Mouse (Mus musculus) lung, embryonic 15.5 days (tissue): ENCODE results near the gene Zfp131. TPM values are rescaled to one million over a fixed set of nuclear protein-coding genes. Genes with fewer than 3 reads are reported as not detected.

Experiments
- ATAC-seq: fragments of 200-750 bp; cut with Nextera tagmentation; 2 replicates; pipeline ENCODE4 v1.8.0; 2017; ENCODE audit warnings: moderate number of reproducible peaks, borderline replicate concordance; ENCODE audit not compliant: low FRiP score, low TSS enrichment; ENCODE audit errors: extremely low read depth
- H3K27ac ChIP-seq: fragments of 300-500 bp; sonication (generic); 2 replicates; pipeline ENCODE4 v1.5.1; 2015; ENCODE audit warnings: moderate library complexity, mild to moderate bottlenecking, inconsistent platforms
- H3K27me3 ChIP-seq: fragments of 300-500 bp; sonication (generic); 2 replicates; pipeline ENCODE4 v1.6.1; 2015; ENCODE audit warnings: inconsistent platforms
- H3K36me3 ChIP-seq: fragments of 300-500 bp; sonication (generic); 2 replicates; pipeline ENCODE4 v1.6.1; 2015; ENCODE audit warnings: inconsistent platforms
- H3K4me1 ChIP-seq: fragments of 300-500 bp; sonication (generic); 2 replicates; pipeline ENCODE4 v1.6.1; 2015; ENCODE audit warnings: inconsistent platforms
- H3K4me2 ChIP-seq: fragments of 300-500 bp; sonication (generic); 2 replicates; pipeline ENCODE4 v1.6.1; 2015; ENCODE audit warnings: inconsistent platforms, mild to moderate bottlenecking, moderate library complexity
- H3K4me3 ChIP-seq: fragments of 300-500 bp; sonication (generic); 2 replicates; pipeline ENCODE4 v1.5.1; 2015; ENCODE audit warnings: mild to moderate bottlenecking, inconsistent platforms
- H3K9ac ChIP-seq: fragments of 300-500 bp; sonication (generic); 2 replicates; pipeline ENCODE4 v1.6.1; 2015; ENCODE audit warnings: inconsistent platforms
- H3K9me3 ChIP-seq: fragments of 300-500 bp; sonication (generic); 2 replicates; pipeline ENCODE4 v1.6.1; 2016; ENCODE audit warnings: inconsistent platforms
- WGBS: fragments of 180-500 bp; shearing (Covaris S2); methylation state at CpG from one replicate; pipeline ENCODE4 v1.1.7; 2015; 5-methylcytosine and 5-hydroxymethylcytosine counted together
- polyA plus RNA-seq: library from polyadenylated mRNA; unstranded; fragments of >200 nt; fragmentation: Nextera tagmentation; extraction: Ambion mirVana; gene quantifications from 2 replicates; pipeline ENCODE4 v1.2.1, GENCODE M21; 2015

The Zfp131 gene
- polyA plus RNA-seq, 1 experiment from 2014 or later, result 38.1 TPM

DNA sequence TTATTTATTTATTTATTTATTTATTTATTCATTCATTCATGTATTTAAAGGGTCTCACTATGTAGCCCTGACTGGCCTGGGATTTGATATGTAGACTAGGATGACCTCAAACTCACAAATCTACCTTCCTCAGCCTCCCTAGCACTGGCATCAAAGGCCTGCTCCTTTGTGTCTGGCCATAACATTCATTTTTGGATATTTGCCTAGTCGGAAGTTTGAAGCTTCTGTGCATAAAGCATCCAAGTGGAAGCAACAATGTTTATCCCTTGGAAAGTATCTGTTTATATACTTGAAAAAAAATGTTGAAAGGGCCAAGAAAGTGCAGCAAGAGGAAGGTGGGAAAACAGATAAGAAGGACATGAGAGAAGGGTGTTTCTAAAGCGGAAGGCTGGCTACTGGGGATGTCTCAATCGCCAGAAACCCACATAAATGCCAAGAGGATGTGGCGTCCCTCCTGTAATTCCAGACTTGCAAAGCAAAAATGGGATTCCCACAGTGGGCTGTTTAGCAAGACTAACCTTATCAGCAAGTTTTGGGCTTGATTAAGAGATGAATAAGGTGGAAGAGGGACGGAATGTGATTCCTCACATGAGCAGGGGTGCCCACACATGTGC is 2.2 kb upstream of the Zfp131 start:
- no peak overlapping the region for H3K9ac ChIP-seq
- no peak overlapping the region for H3K4me2 ChIP-seq
- H3K27me3 ChIP-seq, result no peaks in the 10 kb centered on the region
- H3K9me3 ChIP-seq, result no peaks in the 10 kb centered on the region
- H3K27ac ChIP-seq, result peak overlapping the region; percentile 51
- no peak for ATAC-seq
- H3K4me3 ChIP-seq, result no peak overlapping the region
- 0 out of 2 replicates have a peak, but pooled peaks cover 8% of the 10 kb centered on the region for H3K36me3 ChIP-seq
- peaks cover 32% of the 10 kb centered on the region for H3K4me1 ChIP-seq
- WGBS, result 32% methylated on average over 5 of the region's 5 CpGs

DNA sequence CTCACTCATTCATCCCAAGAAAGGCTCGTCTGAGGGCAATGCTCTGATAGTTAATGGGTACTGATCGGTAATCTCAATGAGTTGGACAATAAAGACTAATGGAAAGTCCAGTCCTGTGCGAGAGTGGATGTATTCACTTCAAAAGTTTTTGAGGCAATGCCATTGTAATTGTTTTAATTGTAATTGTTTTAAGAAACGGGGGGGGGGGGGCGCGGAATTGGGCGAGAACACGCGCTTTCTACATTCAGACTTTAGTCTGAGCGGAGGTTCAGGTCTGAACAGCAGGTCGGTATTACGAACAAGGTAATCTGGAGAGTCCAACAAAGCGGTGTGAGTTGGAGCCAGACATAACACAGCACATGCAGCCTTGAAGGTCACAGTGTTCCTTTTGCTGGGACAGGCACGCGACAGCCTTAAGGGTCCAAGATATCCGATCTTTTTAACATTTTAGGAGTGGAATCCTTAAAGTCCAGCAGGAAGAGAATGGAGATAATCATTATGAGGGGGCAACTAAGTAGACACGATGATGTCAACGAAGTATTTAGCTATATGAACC is 969 bp upstream of the Zfp131 start:
- 3% methylated on average over 18 of the region's 18 CpGs for WGBS
- H3K36me3 ChIP-seq, result peaks cover 17% of the 10 kb centered on the region
- H3K4me3 ChIP-seq, result peak overlapping the region; percentile 88
- peaks cover 32% of the 10 kb centered on the region for H3K4me1 ChIP-seq
- H3K9ac ChIP-seq, result peak overlapping the region; percentile 89
- H3K27ac ChIP-seq, result peak overlapping the region; percentile 90
- H3K27me3 ChIP-seq, result no peaks in the 10 kb centered on the region
- H3K9me3 ChIP-seq, result no peaks in the 10 kb centered on the region
- peak overlapping the region; percentile 96 for H3K4me2 ChIP-seq
- ATAC-seq, result no peak

DNA sequence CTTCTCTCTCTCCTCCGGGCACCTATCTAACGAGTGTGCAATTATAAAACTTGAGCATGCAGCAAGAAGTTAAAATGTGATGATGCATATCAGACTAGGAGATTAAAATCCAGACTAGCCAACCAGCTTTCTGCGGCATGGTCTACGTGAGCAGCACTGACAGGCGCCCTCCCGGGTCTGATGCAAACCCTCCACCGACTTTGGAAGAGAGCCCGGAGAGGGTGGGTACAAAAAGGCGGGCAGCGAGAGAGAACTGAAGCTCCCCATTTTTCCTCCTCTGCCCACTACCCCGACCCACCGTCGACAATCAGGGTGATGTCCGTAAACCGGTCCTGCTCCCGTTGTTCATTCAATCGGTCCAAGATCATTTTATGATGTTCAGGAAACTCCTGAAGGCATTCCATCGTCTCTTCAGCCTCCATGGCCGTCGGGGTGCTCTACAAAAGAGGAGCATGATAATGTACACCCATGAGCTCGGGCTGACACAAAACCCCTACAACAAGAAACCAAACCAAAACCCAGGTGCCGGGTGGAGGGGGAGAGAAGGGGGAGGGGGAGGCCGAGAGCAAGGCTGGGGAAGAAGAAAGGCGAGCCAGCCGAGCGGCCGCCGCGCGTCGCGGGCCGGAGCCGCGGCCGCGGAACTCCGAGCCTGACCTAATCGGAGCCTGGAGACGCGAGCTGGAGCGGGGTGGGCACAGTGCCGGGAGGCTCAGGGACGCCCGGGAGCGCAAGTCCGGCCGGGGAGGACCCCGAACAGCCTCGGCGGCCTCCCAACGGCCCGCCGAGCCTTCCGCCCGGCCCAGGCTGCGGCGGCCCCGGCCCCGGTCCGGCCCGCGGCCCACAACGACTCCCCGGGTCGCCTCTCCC is 605 bp downstream of the Zfp131 start:
- ATAC-seq, result peak; percentile 69
- peak overlapping the region; percentile 60 for H3K4me2 ChIP-seq
- H3K4me1 ChIP-seq, result peaks cover 32% of the 10 kb centered on the region
- WGBS, result 2% methylated on average over 61 of the region's 66 CpGs
- H3K27ac ChIP-seq, result peak overlapping the region; percentile 90
- H3K4me3 ChIP-seq, result peak overlapping the region; percentile 88
- H3K36me3 ChIP-seq, result peaks cover 30% of the 10 kb centered on the region
- no peaks in the 10 kb centered on the region for H3K27me3 ChIP-seq
- peak overlapping the region; percentile 89 for H3K9ac ChIP-seq
- no peaks in the 10 kb centered on the region for H3K9me3 ChIP-seq

DNA sequence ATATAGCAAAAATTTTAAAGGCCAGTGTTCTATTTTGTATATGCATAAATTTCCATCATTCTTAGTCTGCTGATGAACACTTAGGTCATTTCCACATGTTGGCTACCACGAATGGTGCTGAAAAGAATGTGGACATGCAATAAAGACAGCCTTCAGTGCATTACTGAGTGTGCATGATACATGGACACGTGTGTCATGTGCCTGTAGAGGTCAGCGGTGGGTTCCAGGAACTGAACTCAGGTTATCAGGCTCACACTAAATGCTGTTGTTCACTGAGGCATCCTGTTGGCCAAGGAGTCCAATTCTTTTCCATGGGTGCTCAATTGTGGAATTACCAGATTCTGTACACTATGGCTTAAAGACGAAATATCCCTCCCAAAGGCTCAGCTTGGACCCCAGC is 7.1 kb downstream of the Zfp131 start:
- Histone ChIP-seq H3K9ac (no peak overlapping the region), H3K9me3 (no peaks in the 10 kb centered on the region), H3K4me1 (0 out of 2 replicates have a peak, but pooled peaks cover 1% of the 10 kb centered on the region), H3K4me3 (no peak overlapping the region), H3K4me2 (no peak overlapping the region), H3K27ac (no peak overlapping the region), H3K27me3 (no peaks in the 10 kb centered on the region), H3K36me3 (peaks cover 82% of the 10 kb centered on the region)
- no peak for ATAC-seq
- 78% methylated on average over 4 of the region's 4 CpGs for WGBS

DNA sequence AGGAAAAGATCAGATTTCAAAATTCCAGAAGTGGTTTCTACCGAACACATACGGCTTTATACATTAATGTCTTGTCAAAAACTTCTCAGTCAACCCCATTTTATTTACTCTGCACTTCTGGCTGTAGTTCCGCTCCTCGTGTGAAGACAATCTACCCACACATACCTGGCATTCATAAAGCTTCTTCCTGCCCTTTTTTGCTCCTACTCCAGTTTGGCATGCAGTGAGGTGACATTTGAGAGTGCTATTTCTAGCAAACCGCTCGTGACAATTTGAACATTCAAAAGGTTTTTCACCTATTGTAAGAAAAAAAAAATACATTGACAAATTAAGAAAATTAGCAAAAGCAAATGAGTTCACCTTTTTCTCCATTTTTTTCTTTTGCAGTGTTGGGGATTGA is 22.1 kb downstream of the Zfp131 start:
- no peaks in the 10 kb centered on the region for H3K4me1 ChIP-seq
- no peak overlapping the region for H3K27ac ChIP-seq
- ATAC-seq, result no peak
- WGBS, result 52% methylated on average over 6 of the region's 6 CpGs
- no peak overlapping the region for H3K9ac ChIP-seq
- peaks cover 71% of the 10 kb centered on the region for H3K36me3 ChIP-seq
- no peak overlapping the region for H3K4me3 ChIP-seq
- H3K27me3 ChIP-seq, result no peaks in the 10 kb centered on the region
- no peak overlapping the region for H3K4me2 ChIP-seq
- no peaks in the 10 kb centered on the region for H3K9me3 ChIP-seq

DNA sequence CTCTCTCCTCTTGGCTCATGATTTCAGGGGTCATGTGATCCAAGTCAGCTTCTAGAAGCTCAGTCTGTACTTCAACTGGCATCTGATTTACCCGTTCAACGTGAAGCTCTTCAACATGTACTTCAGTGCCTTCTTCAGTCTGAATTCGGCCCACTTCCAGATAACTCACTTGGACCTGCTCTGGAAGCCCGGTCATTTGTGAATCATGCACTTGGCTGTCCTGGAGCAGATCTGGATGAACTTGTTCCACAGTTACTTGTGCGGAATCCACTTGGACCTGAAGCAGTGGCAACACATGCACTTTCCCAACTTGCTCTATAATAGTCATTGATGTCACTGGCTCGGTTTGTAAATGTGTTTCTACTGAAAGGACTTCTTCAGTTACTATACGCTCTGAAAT is 24.2 kb downstream of the Zfp131 start:
- no peak overlapping the region for H3K4me3 ChIP-seq
- WGBS, result 86% methylated on average over 7 of the region's 7 CpGs
- no peaks in the 10 kb centered on the region for H3K9me3 ChIP-seq
- no peak overlapping the region for H3K9ac ChIP-seq
- no peak overlapping the region for H3K4me2 ChIP-seq
- H3K36me3 ChIP-seq, result peaks cover 56% of the 10 kb centered on the region
- no peak for ATAC-seq
- H3K27ac ChIP-seq, result no peak overlapping the region
- H3K4me1 ChIP-seq, result no peaks in the 10 kb centered on the region
- no peaks in the 10 kb centered on the region for H3K27me3 ChIP-seq

DNA sequence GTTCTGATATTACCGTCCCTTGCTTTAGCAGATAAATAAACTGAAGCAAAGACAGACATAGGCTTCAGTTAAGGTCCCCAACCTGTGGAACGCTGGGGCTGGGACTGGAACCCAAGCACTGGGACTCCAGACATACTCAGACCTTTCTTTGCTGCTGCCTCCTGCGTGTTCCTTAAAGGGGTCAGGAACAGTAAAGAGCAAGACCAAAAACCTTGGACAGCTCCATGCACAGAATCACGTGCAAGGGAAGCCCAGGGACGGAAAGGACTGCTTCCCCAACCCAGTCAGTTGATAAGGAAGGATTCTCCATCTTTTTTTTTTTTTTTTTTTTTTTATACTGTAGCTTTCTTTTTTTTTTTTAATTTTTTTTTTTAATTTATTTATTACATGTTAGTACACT is 33.9 kb downstream of the Zfp131 start:
- 32% methylated on average over 5 of the region's 5 CpGs for WGBS

DNA sequence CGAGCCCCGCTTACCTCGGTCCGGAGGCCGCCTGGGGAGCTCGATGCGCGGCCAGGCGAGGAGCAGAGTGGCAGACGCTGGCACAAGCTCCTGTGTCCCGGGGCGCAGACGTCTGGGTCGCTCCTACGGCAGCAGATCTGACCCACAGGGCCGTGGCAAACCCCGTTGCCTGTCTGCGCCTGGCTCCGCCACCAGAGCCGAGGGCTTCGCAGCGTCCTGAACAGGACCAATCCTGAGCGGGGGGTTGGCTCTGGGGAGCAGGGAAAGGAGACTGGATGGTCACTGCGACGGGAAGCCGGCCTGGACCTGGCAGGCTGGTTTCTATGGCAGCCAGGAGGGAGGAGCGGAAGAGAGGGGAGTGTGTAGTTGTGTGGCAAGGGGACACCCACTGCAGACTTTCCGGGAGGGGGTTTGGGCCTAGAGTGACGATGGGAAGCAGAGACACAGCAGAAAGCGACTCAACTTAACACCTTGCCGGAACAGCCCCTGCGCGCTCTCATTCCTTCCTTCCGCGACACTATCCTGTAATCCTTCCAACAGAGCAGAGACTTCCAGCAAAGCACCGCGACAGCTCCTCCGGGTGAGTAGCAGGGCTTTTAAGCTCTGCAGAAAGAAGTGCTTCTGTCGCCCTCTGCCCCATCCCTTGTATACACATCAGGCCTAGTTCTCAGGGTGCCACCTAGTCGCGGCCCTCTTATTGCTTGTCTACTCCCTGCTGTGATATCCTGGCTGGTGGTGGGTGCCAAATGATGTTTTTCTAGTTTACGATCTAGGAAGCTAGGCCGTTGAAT is 34.8 kb downstream of the Zfp131 start, which contains the start of gene Nim1k:
Gene Nim1k, minus strand, starts transcription at position 202 of the 791 bp plus-strand sequence.
- Histone ChIP-seq H3K4me1 (peaks cover 11% of the 10 kb centered on the region), H3K27ac (peak within 1 kb of the TSS; percentile 46; the same call in 1 of the 2 replicates), H3K36me3 (no peaks in the 10 kb centered on the region; the same call in 1 of the 2 replicates), H3K9ac (peak within 1 kb of the TSS; percentile 49), H3K4me3 (peak within 1 kb of the TSS; percentile 58), H3K4me2 (peak within 1 kb of the TSS; percentile 94), H3K9me3 (no peaks in the 10 kb centered on the region), H3K27me3 (no peaks in the 10 kb centered on the region)
- 2% methylated on average over 43 of the region's 43 CpGs for WGBS
- peak; percentile 97 for ATAC-seq

More for the DNA sequence above, 33.9 kb downstream of the Zfp131 start:
- no peak overlapping the region for H3K4me2 ChIP-seq
- H3K27ac ChIP-seq, result no peak overlapping the region
- H3K4me3 ChIP-seq, result no peak overlapping the region
- H3K36me3 ChIP-seq, result peaks cover 5% of the 10 kb centered on the region; the same call in 1 of the 2 replicates
- no peaks in the 10 kb centered on the region for H3K27me3 ChIP-seq
- no peak for ATAC-seq
- H3K9ac ChIP-seq, result no peak overlapping the region
- H3K4me1 ChIP-seq, result peaks cover 11% of the 10 kb centered on the region
- no peaks in the 10 kb centered on the region for H3K9me3 ChIP-seq

DNA sequence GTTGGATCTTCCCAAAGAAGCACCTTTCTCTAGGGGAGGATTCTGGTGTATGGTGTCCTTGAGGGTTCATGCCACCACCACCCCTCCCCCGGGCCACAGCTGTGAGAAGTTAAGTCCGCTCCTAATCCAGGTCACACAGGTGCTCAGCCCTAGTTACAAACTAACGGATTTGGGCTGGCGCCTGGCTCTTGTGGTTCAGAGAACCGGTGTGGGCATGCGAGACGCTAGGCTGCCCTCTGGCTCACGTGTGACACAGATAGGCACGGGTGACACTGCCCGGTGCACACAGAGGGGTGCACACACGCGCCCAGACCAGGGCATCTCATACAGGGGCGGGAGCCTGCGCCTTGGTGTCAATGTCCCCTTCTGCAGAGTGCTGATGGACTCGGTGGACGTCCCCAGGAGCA is 35.5 kb downstream of the Zfp131 start:
- Histone ChIP-seq H3K27me3 (no peaks in the 10 kb centered on the region), H3K27ac (peak overlapping the region; percentile 46; the same call in 1 of the 2 replicates), H3K36me3 (no peaks in the 10 kb centered on the region), H3K4me2 (peak overlapping the region; percentile 94), H3K9ac (peak overlapping the region; percentile 49), H3K4me3 (peak overlapping the region; percentile 58), H3K4me1 (peaks cover 11% of the 10 kb centered on the region), H3K9me3 (no peaks in the 10 kb centered on the region)
- peak; percentile 50; the same call in 1 of the 2 replicates for ATAC-seq
- 2% methylated on average over 16 of the region's 16 CpGs for WGBS

DNA sequence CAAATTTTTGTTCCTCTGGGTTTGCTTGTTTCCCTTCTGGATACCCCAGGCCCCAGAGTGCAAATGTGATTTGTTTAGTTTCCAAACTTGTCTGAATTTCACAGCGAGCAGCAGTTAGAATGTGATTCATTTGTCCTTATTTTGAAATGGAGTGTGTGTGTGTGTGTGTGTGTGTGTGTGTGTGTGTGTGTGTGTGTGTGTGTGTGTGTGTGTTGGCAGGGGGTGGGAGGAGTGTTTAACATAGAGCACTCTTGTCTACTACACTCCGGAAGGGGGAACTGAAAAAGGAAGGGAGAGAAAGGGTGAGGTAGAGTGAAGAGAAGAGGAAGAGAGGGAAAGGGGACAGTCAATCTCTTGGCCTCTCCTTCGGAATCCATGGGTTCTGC is 36.1 kb downstream of the Zfp131 start:
- Histone ChIP-seq H3K4me3 (peak overlapping the region; percentile 58), H3K27ac (no peak overlapping the region), H3K4me2 (peak overlapping the region; percentile 94), H3K36me3 (no peaks in the 10 kb centered on the region), H3K9ac (0 out of 2 replicates have a peak overlapping the region, but pooled peaks have one; percentile 49), H3K4me1 (peaks cover 11% of the 10 kb centered on the region), H3K27me3 (no peaks in the 10 kb centered on the region), H3K9me3 (no peaks in the 10 kb centered on the region)
- 16% methylated on average over 3 of the region's 3 CpGs for WGBS
- no peak for ATAC-seq

DNA sequence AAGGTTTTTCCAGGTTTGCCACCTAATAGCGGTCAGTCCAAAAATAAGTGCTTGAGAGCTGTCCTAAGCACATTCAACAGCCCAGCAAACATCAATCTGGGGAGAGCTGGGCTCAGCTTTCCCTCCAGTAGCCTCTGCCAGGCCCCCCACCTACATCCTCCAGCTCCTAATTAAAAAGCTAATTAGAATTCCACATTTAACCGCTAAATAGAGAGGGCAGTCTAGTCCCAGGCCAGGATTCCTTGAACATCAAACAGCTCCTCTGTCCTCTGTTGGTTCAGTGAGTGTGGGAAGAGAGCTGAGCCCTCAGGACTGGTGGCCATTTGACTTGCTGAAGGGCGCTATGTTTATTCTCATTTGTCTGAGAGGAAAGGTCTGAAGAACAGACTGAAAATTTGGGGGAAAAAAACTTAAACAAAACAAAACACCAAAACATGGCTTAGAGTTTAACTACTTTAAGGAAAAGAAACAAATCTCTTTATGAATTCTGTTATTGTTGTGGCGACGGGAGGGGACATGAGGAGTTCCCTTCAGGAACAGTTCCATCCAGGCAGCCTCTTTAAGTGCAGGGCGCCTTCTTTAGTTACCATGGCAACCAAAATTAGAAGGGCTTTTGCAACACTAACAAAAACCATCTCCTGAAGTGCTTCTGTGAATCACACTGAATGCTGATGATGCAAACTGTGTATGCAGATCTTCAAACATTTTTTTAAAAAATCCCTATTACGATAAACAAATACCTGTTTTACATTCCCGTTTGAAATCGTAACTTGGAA is 36.6 kb downstream of the Zfp131 start:
- H3K27me3 ChIP-seq, result no peaks in the 10 kb centered on the region
- no peak overlapping the region for H3K4me3 ChIP-seq
- no peaks in the 10 kb centered on the region for H3K9me3 ChIP-seq
- no peak overlapping the region for H3K27ac ChIP-seq
- 59% methylated on average over 9 of the region's 9 CpGs for WGBS
- H3K4me2 ChIP-seq, result no peak overlapping the region
- no peaks in the 10 kb centered on the region for H3K36me3 ChIP-seq
- peaks cover 11% of the 10 kb centered on the region for H3K4me1 ChIP-seq
- ATAC-seq, result no peak
- no peak overlapping the region for H3K9ac ChIP-seq
